Mouse (Mus musculus): Measurements from ENCODE around the gene Stoml1. TPM values are rescaled to one million over a fixed set of nuclear protein-coding genes. Genes with fewer than 3 reads are reported as not detected.

Stoml1 gene
- total and polyA plus RNA-seq, 3 experiments = 6.4 to 8.7 TPM; not detected in 1

DNA sequence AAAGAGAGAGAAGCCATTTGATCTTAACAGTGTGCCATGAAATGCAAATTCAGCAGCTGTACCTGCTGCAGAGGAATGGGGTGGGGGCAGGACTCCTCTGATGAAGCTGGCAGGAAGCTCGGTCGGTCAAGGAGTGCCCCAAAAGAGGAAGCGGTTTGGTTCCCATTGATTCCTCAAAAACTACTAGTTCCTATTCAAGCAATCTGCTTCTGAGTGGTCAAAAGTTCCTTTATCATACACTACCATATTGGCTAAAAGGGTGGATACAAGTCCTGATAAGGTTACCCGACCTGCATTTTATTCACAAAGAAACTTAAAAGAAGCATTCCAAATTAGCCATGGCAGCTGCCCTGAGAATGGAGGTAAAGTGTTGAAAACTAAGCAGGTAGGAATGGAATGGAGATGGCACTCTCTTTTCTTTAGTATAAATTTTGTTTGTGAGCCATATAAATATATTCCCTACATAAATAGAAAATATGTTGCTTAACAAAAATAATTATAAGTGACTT, 6.8 kb upstream of the Stoml1 start:
- Histone ChIP-seq H3K9me3 (replicated peaks; ENCODE audit: insufficient read depth, low read length) (no peaks in the 10 kb centered on the region), H3K27me3 (ENCODE audit: control insufficient read depth in 1 of 2, insufficient read depth in 2 of 2, low read length in 2 of 2) (no peaks in the 10 kb centered on the region), H3K36me3 (ENCODE audit: control insufficient read depth in 1 of 2, insufficient read depth in 2 of 2, low read length in 2 of 2) (peaks cover 0 to 49% of the 10 kb centered on the region in 2 experiments; a peak in 3 of 4 replicates), H3K27ac (ENCODE audit: control insufficient read depth, low read depth, low read length) (peak overlapping the region; percentile 82), H3K4me1 (ENCODE audit: control insufficient read depth in 1 of 2, insufficient read depth in 2 of 2, low read length in 2 of 2) (peaks cover 19 to 43% of the 10 kb centered on the region in 2 experiments), H3K4me3 (ENCODE audit: control insufficient read depth in 1 of 2, insufficient read depth in 1 of 2, low read depth in 2 of 2, low read length in 2 of 2) (peak overlapping the region; percentile 14 to 81; a peak in 2 of 4 replicates), H3K9ac (ENCODE audit: control insufficient read depth, low read depth, low read length, poor library complexity, severe bottlenecking) (peak overlapping the region; percentile 73; the same call in 1 of the 2 replicates), H3K79me2 (ENCODE audit: control insufficient read depth, insufficient read depth, low read length, poor library complexity) (peaks cover 48% of the 10 kb centered on the region)
- TF ChIP-seq MYC (IDR thresholded peaks at IDR 0.05; ENCODE audit: low read depth, low read length) (peak; percentile 76; the same call in 1 of the 2 replicates), GATA1 (IDR thresholded peaks at IDR 0.05; ENCODE audit: low read depth, low read length) (peak; percentile 98), MAZ (IDR thresholded peaks at IDR 0.05; ENCODE audit: low read depth, low read length) (0 out of 2 replicates have a peak, but pooled peaks have one; percentile 52), ZKSCAN1 (IDR thresholded peaks at IDR 0.05; ENCODE audit: low read depth, low read length) (no peak), RCOR1 (IDR thresholded peaks at IDR 0.05; ENCODE audit: low read depth, low read length) (peak; percentile 96), TBP (IDR thresholded peaks at IDR 0.05; ENCODE audit: low read depth, low read length) (0 out of 2 replicates have a peak, but pooled peaks have one; percentile 53), TCF12 (IDR thresholded peaks at IDR 0.05; ENCODE audit: low read depth, low read length) (peak; percentile 97), NRF1 (IDR thresholded peaks at IDR 0.05; ENCODE audit: insufficient read depth, low read depth, low read length, poor library complexity, severe bottlenecking) (no peak), SIN3A (IDR thresholded peaks at IDR 0.05; ENCODE audit: low read length) (peak; percentile 85), HCFC1 (IDR thresholded peaks at IDR 0.05; ENCODE audit: low read depth, low read length) (peak; percentile 23; the same call in 1 of the 2 replicates), EP300 (IDR thresholded peaks at IDR 0.05; ENCODE audit: low read depth in 1 of 2, low read length in 2 of 2) (peak; percentile 96 to 97), ZNF384 (IDR thresholded peaks at IDR 0.05; ENCODE audit: low read depth, low read length) (no peak), TAL1 (IDR thresholded peaks at IDR 0.05; ENCODE audit: low read length) (peak; percentile 90), ZMIZ1 (IDR thresholded peaks at IDR 0.05; ENCODE audit: low read depth, low read length) (0 out of 2 replicates have a peak, but pooled peaks have one; percentile 42), ELF1 (IDR thresholded peaks at IDR 0.05; ENCODE audit: low read depth, low read length) (peak; percentile 55; the same call in 1 of the 2 replicates), BHLHE40 (IDR thresholded peaks at IDR 0.05; ENCODE audit: borderline replicate concordance, low read depth, low read length) (0 out of 2 replicates have a peak, but pooled peaks have one; percentile 7), CHD2 (IDR thresholded peaks at IDR 0.05; ENCODE audit: low read length) (no peak), ETS1 (IDR thresholded peaks at IDR 0.05; ENCODE audit: low read depth, low read length) (peak; percentile 94), MAFK (IDR thresholded peaks at IDR 0.05; ENCODE audit: borderline replicate concordance, low read depth, low read length) (peak; percentile 70; the same call in 1 of the 2 replicates)
- DNase-seq (ENCODE audit: low read depth, low spot score) = peak; percentile 84

Data from MEL (cell line).